Mouse (Mus musculus) embryonic fibroblast, embryonic 13.5 days (primary cell): ENCODE results near the gene Hspa12a.

Source experiments
- CTCF ChIP-seq: IDR thresholded peaks from 2 replicates; pipeline ENCODE4 v1.5.1; 2011; ENCODE audit warnings: mild to moderate bottlenecking, control low read depth, low read length, moderate library complexity, borderline replicate concordance; ENCODE audit not compliant: insufficient read depth
- POLR2A ChIP-seq: IDR thresholded peaks from 2 replicates; pipeline ENCODE4 v1.6.1; 2011; ENCODE audit warnings: low read depth, mild to moderate bottlenecking, control low read depth, low read length, moderate library complexity

- TF ChIP-seq CTCF (no peak), POLR2A (no peak)
Observed at GRCm38 (mm10) chr19:58830182-58830581, 113.3 kb downstream of the Hspa12a start.
